Mouse (Mus musculus) retina, embryonic 14.5 days (tissue): ENCODE data around the gene Aqp1.
A peak's percentile ranks its signal among the peaks of the same experiment; 100 is the strongest.

ENCODE experiments used
- DNase-seq: peaks from one replicate; pipeline ENCODE4 v3.0.0-alpha.2; 2015; ENCODE audit warnings: low spot score

Aqp1 gene

DNA sequence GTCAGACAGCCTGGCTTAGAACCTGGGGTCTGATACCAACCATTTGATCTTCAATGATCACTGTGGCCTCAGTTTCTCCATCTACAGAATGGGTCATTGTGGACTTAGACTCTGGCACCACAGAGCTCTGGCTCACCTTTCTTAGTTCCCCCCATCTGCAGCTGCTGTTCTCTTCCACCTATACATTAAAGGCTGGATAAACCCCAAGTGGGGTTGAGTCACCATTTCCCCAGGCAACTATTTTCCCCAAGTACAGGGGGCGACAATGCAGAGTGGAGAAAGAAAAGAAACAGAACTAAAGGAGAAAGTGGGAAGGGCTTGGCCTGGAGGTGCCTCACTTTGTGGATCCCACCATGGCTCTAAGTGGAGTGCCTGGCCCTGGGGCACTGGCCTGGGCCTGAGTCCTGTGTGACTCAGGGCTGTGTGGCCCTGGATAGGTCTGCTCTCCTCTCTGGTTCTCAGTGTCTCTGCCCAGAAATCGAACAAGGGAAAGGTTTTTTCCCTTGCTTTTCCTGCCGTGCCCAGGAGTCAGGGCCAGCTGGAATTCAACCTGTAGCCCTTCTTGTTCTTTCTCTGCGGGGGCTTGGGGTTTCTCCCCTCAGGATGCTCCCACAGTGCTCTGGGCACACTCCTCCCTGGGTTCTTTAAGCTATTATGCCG lies 20.9 kb downstream of the Aqp1 start:
- DNase-seq: no peak

DNA sequence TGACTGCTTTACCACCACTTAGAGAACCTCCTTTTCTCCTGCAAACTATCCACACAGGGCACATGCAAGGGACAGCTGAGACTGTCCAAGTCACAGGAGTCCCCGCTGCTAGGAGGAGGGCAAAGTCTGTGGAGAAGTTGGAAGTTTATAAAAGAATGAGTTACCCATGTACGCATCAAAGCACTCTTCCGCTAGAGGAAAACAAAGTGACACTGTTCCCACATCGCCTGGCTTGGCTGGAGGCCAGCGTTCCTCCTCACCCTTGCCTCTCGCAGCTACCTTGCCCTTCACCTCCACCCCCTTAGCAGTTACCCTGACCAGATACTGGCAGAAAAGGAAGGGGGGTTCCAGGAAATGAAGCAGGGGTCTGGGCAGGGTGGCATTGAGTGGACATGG lies 21.4 kb downstream of the Aqp1 start:
- no peak for DNase-seq

DNA sequence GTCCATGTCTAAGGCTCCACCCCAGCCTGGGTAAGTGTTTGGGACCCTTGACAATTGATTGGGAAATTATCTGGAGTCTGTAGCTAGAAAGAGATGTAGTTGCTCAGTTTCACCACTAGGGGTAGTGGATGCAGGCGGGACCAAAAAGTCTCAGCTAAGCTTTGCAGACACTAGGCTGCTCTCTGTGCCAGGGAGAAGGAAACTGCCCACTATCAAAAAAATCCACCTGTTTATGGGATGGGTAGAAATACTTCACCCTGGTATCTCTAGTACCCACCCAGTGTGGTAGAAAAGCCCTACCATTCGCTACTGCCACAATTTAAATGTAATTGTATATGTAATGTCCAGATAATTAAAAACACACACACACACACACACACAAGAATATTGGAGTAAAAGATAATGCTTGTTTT lies 22.5 kb downstream of the Aqp1 start:
- DNase-seq: peak; percentile 78

DNA sequence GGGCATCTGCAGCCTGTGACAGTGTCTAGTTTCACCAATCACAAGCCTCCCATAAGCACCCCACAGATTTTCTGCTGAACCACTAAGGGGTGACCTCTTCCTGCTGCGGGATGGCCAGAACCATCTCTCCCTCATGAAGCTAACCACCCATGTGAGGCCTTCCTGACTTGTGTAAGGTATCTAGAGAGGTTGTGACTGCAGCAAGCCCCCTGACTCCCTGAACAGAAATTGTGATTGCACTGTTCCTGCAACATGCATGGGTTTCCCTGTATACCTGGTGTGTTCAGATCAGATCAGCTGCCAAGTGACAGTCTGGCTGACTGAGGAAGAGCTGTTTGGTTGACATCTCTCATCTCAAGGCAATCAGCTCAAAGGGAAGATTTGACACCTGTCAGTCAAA lies 26.4 kb downstream of the Aqp1 start:
- no peak for DNase-seq

DNA sequence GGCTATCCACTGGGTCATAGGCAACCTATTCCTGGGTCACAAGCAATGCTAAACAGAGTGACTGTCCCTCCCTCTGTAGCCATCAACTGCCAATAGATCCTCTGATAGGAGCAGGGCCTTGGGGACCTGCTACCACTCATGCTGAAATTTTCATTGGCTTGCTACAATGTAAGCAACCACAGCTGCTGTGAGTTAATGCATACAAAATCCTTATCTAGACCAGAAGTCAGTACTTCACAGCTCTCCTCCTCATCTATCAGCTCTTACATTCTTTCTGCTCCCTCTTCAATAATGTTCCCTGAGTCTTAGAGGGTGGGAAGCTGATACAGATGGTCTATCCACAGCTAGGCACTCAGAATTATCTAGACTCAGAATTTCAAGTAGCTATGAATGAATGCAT lies 30.9 kb downstream of the Aqp1 start:
- no peak for DNase-seq

DNA sequence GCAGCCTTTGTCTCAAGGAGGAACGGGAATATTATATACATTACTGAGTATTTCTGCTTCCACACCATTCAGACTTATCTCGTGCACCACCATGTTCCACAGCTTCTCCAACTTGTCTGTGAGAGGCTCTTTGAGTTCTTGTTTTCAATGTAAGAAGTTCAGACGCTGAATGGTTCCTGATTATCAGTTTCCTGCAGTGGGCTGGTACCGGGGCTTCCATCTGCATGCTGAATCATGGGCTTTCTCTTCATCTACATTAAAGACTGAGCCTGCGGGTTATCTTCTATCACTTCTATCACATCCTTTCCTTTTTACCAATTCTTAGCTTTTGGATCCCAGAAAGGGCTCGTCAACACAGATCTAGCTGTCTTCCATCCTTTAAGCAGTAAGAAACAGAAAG lies 34.6 kb downstream of the Aqp1 start:
- DNase-seq: no peak

DNA sequence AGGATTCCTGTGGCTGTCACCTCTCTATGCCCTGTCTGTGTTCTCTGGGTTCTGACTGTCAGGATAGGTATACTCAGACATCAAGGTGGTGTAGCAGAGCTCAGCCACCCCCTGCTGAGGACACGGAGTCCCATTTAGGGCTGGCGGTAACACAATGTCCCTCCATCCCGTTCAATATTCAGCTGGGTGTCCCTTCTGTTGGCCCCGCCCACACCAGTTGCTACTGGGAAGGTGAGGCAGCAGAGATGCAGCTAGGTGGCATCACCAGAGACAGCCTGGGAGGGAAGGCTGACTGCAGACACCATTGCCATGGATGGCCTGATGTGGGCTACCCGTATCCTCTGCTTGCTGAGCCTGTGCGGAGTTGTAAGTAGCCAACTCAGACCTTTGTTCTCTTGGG lies 39.8 kb downstream of the Aqp1 start, which contains the start of gene Ghrhr:
Gene Ghrhr, plus strand, starts transcription at position 220 of the 400 bp plus-strand sequence.
- DNase-seq: no peak

DNA sequence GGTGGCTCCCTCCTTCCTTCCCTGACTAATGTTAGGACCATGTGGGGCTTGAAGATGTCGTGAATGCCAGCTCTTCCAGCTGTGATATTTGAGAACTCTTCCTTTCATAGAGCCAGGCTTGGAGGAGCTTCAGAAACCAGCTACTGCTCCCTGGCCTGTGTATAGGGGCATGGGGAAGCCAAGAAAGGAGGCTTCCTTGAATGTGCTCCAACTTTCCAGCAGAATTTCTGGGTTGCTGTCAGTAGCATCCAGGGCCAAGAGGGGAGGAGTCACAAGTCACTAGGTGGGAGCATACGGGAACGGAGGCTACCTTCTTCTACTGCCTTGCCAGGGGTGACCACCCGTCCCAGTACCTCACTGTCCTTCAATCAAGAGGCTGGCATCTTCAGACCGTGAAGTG lies 40.3 kb downstream of the Aqp1 start:
- no peak for DNase-seq

DNA sequence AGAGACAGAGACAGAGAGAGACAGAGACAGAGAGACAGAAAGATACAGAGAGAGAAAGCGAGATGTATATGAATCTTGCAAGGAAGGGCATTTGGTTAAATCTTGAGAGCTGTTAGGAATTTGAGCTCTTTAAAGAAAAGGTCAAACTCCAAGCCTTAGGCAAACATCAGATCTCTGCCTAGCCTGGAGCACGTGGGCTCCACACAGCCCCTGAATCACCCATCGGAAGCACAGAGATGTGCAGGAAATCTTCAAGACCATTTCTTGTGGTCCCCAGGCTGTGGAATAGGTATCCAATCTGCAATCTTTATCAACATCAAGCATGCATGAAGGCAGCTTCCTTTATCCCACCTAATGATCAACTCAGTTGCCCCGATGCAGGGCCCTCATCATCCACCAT lies 41.2 kb downstream of the Aqp1 start:
- DNase-seq: no peak

DNA sequence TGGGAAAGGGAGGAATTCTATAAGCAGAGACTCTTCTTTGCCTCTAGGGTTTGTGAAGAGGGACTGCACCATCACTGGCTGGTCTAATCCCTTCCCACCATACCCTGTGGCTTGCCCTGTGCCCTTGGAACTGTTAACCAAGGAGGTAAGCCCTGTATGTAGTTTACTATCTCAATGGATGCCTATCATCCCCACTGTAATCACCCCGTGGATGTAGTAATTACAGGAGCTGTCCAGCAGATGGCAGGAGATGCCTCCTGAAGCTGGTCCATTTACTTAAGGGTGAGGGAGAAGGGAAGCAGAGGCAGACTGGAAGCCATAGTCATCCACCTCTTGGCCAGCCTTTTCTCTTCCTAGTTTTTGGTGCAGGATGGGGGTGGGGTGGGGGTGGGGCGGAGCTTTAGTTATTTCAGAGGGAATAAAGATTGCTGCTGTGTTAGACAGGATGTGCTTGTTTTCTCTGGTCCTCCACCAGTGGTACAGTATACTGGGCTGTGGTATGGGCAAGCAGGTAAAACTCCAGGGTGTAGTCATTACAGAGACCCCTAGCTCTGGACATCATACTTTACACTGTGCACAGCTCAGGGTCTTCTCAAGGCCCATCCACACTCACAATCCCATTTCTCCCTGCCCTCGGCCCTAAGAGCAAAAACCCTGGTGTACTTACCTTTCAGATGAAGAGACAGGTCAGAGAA lies 43.6 kb downstream of the Aqp1 start:
- DNase-seq: peak; percentile 79

DNA sequence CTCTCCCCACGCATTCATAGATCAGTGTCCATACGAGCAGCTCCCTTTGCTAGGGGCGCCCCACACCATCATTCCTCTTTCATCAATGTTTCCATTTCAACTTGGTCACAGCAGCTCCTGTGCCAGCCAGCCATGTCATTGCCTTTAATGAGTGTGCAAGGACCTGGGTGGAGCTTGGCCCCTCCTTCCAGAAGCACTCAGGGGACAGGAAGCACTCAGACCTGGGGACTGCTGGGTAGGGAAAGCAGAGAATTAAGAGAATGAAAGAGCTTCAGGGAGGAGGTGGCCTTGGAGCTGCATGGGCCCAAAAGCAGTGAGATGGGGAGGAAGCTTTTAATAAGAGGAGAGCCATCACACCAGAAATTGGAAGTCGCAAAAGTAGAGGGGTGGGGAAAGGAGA lies 45.7 kb downstream of the Aqp1 start:
- no peak for DNase-seq

DNA sequence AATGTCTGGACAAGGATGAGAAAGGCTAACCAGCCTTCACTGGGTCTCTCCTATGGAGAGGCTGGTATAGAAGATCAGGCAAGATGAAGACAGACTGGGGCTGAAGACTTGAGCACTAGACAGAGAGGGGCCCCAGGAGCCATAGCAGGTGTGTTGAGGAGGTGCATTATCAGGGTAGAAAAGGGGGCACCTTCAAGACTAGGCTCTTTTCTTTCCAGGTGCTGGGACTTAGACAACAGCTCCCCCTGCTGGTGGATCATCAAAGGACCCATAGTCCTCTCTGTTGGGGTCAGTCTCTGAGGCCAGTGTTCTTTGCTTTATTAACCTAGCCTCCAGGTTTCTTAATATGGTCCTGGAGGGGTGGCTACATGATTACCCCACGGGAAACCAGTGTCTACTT lies 47.7 kb downstream of the Aqp1 start:
- DNase-seq: peak; percentile 73

DNA sequence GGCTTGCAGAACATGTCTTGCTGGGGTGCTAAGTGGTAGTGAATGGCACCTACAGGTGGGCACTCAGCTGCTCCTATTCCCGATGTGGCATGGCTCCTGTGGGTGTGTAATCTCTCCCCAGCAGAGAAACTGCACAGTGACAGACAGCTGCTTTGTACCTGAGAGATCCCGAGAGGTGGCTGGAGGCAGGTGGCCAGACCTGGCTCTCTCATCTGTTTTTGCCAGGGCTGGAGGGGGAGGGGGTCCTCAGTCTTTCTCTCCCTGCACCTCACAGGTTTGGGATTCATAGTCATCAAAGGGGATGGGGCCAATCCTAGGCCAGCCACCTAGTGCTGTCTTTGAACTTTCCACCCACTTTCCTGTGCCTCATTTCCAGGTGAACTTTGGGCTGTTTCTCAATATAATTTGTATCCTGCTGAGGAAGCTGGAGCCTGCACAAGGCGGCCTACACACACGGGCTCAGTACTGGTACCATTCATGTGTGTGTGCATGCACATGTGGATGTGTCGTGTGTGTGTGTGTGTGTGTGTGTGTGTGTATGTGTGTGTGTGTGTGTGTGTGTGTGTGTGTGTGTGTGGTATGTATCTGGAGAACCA lies 48.2 kb downstream of the Aqp1 start:
- DNase-seq: no peak

DNA sequence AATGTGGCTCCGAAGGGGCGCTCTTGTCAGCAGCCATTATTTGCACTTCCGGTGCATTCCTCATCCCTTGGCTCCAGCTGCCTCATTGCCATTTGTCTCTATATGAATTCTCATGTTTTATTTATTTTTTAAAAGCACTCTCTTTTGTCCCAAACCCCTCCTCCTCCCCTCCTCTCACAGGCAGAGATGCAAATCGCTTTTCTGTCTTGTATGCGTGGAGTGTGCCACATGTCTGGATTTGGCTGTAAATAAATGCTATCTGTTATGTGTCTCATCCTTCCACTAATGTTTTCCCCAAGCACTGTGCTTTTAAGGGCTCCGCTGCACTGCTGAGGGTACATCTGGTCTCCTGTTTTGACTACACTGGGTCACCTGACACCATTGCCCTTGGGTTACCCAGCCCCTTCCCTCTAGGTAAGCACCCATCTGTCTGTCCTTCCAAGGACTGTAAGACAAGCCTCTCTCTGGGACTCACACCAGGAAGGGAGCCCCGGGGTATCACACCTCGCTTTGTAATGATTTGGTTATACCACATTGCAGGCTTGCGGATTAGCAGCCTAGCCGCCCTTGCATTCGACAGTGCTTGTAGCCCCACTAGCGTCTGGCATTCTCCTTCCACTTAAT lies 52.4 kb downstream of the Aqp1 start:
- DNase-seq: peak; percentile 35

DNA sequence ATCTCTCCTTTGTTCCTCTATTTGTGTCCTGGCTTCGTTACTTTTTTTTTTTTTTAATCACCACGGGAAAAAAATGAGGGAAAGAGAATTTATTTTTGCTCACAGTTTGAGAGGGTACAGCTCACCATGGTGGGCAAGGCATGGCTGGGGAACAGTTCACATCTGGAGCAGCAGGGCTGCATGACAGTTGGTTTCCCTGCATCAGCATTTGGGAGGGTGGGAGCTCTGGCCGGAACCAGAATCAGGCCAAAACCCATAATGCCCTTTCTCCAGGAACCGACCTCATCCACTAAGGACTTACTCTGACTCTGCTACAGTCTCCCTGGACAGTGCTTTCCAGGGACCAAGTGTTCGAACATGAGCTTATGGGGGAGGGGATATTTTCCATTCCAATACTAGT lies 53.1 kb downstream of the Aqp1 start:
- DNase-seq: no peak

DNA sequence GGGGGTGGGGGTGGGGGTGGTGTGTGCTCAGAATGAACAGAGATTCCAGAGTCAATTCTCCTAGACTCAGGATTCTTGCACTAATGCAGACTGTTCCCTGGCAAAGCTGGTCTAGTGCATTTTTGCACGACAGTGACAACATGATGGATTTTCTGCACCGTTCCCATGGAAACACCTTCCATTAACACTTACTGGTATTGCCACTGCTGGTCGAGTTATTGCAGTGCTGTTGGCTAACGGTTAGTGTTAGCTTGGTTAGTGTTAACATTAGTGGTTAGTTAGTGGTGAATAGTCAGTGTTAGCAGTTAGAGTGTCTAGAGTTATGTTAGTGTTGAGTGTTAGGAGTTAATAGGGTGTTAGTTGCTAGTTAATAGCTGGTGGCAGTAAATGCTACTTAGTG lies 55.6 kb downstream of the Aqp1 start:
- no peak for DNase-seq

DNA sequence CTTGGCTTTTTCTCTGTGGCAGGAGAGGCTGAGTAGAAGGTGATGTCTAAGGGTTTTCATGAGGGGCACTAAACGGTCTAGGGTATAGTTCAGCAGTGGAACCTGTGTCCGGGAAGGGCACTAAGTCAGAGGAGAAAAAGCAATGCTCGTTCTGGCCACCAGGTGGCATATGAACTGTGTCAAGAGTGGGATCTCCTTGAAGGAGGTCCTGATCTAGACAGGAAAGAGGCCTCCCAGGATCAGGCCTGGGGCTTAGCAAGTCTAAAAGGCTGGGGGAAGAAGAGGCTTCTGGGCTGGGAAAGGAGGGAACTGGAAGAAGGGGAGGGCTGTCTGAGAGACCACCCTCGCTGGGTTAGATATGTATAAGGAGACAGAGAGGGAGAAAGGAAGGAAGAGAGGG lies 56.2 kb downstream of the Aqp1 start:
- peak; percentile 91 for DNase-seq

DNA sequence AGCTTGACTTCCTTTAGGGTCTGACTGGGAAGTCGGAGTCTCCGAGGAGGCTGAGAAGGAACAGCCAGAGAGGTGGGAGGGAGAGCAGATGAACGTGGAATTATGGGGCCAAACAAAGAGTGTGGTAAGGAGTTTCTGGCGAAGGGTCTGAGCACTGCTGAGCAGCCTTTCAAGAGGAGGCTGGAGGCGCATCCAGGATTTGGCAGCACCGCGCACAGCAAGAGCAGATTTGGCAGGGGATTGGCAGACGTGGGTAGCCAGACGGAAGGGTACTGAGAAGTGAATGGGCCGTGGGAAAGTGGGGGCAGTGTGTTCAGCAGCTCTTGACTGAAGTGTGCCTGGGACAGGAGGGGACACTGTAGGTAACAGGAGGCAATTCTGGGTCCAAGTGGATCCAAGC lies 58.6 kb downstream of the Aqp1 start:
- DNase-seq: no peak

DNA sequence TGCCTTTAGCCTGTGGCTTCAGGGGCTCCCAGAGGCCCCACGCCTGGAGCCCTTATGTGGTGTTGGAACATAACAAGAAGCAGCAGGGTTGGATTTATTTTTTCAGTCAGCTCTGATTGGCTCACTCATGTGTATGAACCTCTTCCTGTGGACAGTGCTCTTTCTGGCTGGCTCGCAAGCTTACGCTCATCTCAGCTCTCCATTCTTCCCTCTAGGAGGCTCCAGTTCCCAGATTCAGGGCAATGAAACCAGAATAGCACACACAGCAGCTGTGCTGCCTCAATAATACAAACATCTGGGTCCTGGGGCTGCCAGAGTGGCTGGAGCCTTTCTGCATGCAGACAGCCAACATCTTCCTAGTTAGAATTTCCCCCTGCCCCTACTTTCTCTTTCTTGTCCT lies 59.9 kb downstream of the Aqp1 start:
- no peak for DNase-seq

DNA sequence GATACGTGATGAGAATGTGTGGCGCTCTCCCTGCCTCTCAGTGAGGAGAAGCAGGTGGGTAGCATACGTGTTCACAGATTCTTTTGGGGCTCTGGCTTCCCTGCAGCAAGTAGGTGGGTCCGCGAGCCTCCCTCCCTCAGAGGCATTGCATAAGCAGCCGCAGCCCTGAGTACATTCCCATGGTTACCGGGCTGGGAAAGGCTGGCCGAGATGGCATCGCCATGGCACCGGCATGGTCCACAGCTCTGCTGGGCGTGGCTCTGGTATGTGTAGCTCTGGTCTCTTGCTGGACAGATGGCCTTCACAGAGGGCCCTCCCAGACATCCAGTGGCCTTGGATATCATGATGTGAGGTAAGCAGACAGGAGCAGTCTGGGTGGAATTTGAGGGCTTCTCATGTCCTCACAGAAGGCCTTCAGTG lies 60.4 kb downstream of the Aqp1 start:
- peak; percentile 36 for DNase-seq
